Mouse (Mus musculus) intestine, embryonic 15.5 days (tissue): ENCODE results near the gene Aar2. TPM values are rescaled to one million over a fixed set of nuclear protein-coding genes. Genes with fewer than 3 reads are reported as not detected.
"Not testable (repeated sequence)": the region's sequence is repeated elsewhere in the genome, so short reads cannot be mapped to it uniquely, and the experiment has no call there.

ENCODE experiments used
- ATAC-seq: fragments of 200-750 bp; cut with Nextera tagmentation; 2 replicates; pipeline ENCODE4 v1.8.0; 2017; ENCODE audit warnings: moderate TSS enrichment, moderate library complexity
- H3K27ac ChIP-seq: fragments of 300-500 bp; sonication (generic); 2 replicates; pipeline ENCODE4 v1.5.1; 2015; ENCODE audit warnings: mild to moderate bottlenecking, inconsistent platforms
- H3K27me3 ChIP-seq: fragments of 300-500 bp; sonication (generic); replicated peaks from 2 replicates; pipeline ENCODE4 v1.6.1; 2015; ENCODE audit warnings: inconsistent platforms
- H3K36me3 ChIP-seq: fragments of 300-500 bp; sonication (generic); 2 replicates; pipeline ENCODE4 v1.6.1; 2015; ENCODE audit warnings: inconsistent platforms
- H3K4me1 ChIP-seq: fragments of 300-500 bp; sonication (generic); replicated peaks from 2 replicates; pipeline ENCODE4 v1.6.1; 2015; ENCODE audit warnings: inconsistent platforms
- H3K4me2 ChIP-seq: fragments of 300-500 bp; sonication (generic); replicated peaks from 2 replicates; pipeline ENCODE4 v1.6.1; 2015; ENCODE audit warnings: mild to moderate bottlenecking, inconsistent platforms
- H3K4me3 ChIP-seq: fragments of 300-500 bp; sonication (generic); replicated peaks from 2 replicates; pipeline ENCODE4 v1.5.1; 2015; ENCODE audit warnings: inconsistent platforms
- H3K9ac ChIP-seq: fragments of 300-500 bp; sonication (generic); 2 replicates; pipeline ENCODE4 v1.6.1; 2015; ENCODE audit warnings: inconsistent platforms
- H3K9me3 ChIP-seq: fragments of 300-500 bp; sonication (generic); 2 replicates; pipeline ENCODE4 v1.6.1; 2016; ENCODE audit warnings: inconsistent platforms
- WGBS: fragments of 180-500 bp; shearing (Covaris S2); methylation state at CpG from one replicate; pipeline ENCODE4 v1.1.7; 2015; 5-methylcytosine and 5-hydroxymethylcytosine counted together
- polyA plus RNA-seq: library from polyadenylated mRNA; unstranded; fragments of >200 nt; fragmentation: Nextera tagmentation; extraction: Ambion mirVana; gene quantifications from 2 replicates; pipeline ENCODE4 v1.2.1, GENCODE M21; 2015

Gene Aar2
- 31.3 and 31.6 TPM in 2 replicates for polyA plus RNA-seq

- Histone ChIP-seq H3K27ac (peak within 1 kb of the TSS; percentile 71), H3K9ac (peak within 1 kb of the TSS; percentile 88), H3K36me3 (peaks cover 12% of the 10 kb centered on the region), H3K4me3 (peak within 1 kb of the TSS; percentile 68), H3K9me3 (no peaks in the 10 kb centered on the region), H3K4me2 (peak within 1 kb of the TSS; percentile 66), H3K27me3 (no peaks in the 10 kb centered on the region), H3K4me1 (peaks cover 5% of the 10 kb centered on the region; the same call in 1 of the 2 replicates)
- peak; percentile 70 for ATAC-seq
- 5% methylated on average over 39 of the region's 39 CpGs for WGBS
Observed at GRCm38 (mm10) chr2:156547123-156547891, at the start of gene Aar2. TSS of gene Aar2 (plus strand) at chr2:156547584.

- no peak for ATAC-seq
- Histone ChIP-seq H3K27ac (no peak overlapping the region), H3K4me1 (no peaks in the 10 kb centered on the region), H3K27me3 (no peaks in the 10 kb centered on the region), H3K9me3 (no peaks in the 10 kb centered on the region), H3K36me3 (peaks cover 13% of the 10 kb centered on the region; the same call in 1 of the 2 replicates), H3K4me2 (no peak overlapping the region), H3K9ac (no peak overlapping the region), H3K4me3 (no peak overlapping the region)
- 52% methylated on average over 5 of the region's 5 CpGs for WGBS
Observed at GRCm38 (mm10) chr2:156497915-156498314, 49.5 kb upstream of the Aar2 start.

- Histone ChIP-seq H3K9me3 (no peaks in the 10 kb centered on the region), H3K4me2 (no peak overlapping the region), H3K4me1 (no peaks in the 10 kb centered on the region), H3K4me3 (no peak overlapping the region), H3K36me3 (peaks cover 5% of the 10 kb centered on the region; the same call in 1 of the 2 replicates), H3K27ac (no peak overlapping the region), H3K27me3 (no peaks in the 10 kb centered on the region), H3K9ac (no peak overlapping the region)
- 89% methylated on average over 1 of the region's 1 CpGs for WGBS
- ATAC-seq: no peak
Observed at GRCm38 (mm10) chr2:156501025-156501424, 46.4 kb upstream of the Aar2 start.

GRCm38 (mm10) chr2:156505533-156505932 is 41.9 kb upstream of the Aar2 start:
- 85% methylated on average over 13 of the region's 13 CpGs for WGBS
- no peaks in the 10 kb centered on the region for H3K4me1 ChIP-seq
- H3K9ac ChIP-seq: no peak overlapping the region
- ATAC-seq: no peak
- H3K4me3 ChIP-seq: no peak overlapping the region
- H3K9me3 ChIP-seq: no peaks in the 10 kb centered on the region
- no peaks in the 10 kb centered on the region for H3K27me3 ChIP-seq
- H3K27ac ChIP-seq: no peak overlapping the region
- H3K4me2 ChIP-seq: no peak overlapping the region
- H3K36me3 ChIP-seq: peaks cover 17% of the 10 kb centered on the region; the same call in 1 of the 2 replicates

- H3K9ac ChIP-seq: no peak overlapping the region
- no peak overlapping the region for H3K4me2 ChIP-seq
- no peak overlapping the region for H3K27ac ChIP-seq
- no peak for ATAC-seq
- H3K4me1 ChIP-seq: no peaks in the 10 kb centered on the region
- H3K4me3 ChIP-seq: no peak overlapping the region
- H3K27me3 ChIP-seq: no peaks in the 10 kb centered on the region
- no peaks in the 10 kb centered on the region for H3K9me3 ChIP-seq
- 77% methylated on average over 7 of the region's 7 CpGs for WGBS
- peaks cover 7% of the 10 kb centered on the region; the same call in 1 of the 2 replicates for H3K36me3 ChIP-seq
Observed at GRCm38 (mm10) chr2:156512028-156512427, 35.4 kb upstream of the Aar2 start.

- no peaks in the 10 kb centered on the region for H3K4me1 ChIP-seq
- no peak overlapping the region for H3K9ac ChIP-seq
- no peak overlapping the region for H3K4me2 ChIP-seq
- no peak for ATAC-seq
- no peaks in the 10 kb centered on the region for H3K27me3 ChIP-seq
- no peaks in the 10 kb centered on the region for H3K9me3 ChIP-seq
- no peak overlapping the region for H3K27ac ChIP-seq
- no peak overlapping the region for H3K4me3 ChIP-seq
- 61% methylated on average over 6 of the region's 6 CpGs for WGBS
- H3K36me3 ChIP-seq: peaks cover 2% of the 10 kb centered on the region; the same call in 1 of the 2 replicates
Observed at GRCm38 (mm10) chr2:156512561-156512960, 34.8 kb upstream of the Aar2 start.

- Histone ChIP-seq H3K4me1 (no peaks in the 10 kb centered on the region), H3K27ac (no peak overlapping the region), H3K9me3 (no peaks in the 10 kb centered on the region), H3K9ac (no peak overlapping the region), H3K4me3 (no peak overlapping the region), H3K4me2 (no peak overlapping the region), H3K27me3 (no peaks in the 10 kb centered on the region), H3K36me3 (no peaks in the 10 kb centered on the region)
- ATAC-seq: no peak
- 85% methylated on average over 9 of the region's 9 CpGs for WGBS
Observed at GRCm38 (mm10) chr2:156515102-156515501, 32.3 kb upstream of the Aar2 start.

GRCm38 (mm10) chr2:156515565-156516185 is 31.7 kb upstream of the Aar2 start:
- Histone ChIP-seq H3K4me3 (no peak overlapping the region), H3K9ac (no peak overlapping the region), H3K27ac (no peak overlapping the region), H3K4me1 (no peaks in the 10 kb centered on the region), H3K36me3 (no peaks in the 10 kb centered on the region), H3K9me3 (no peaks in the 10 kb centered on the region), H3K4me2 (no peak overlapping the region), H3K27me3 (no peaks in the 10 kb centered on the region)
- ATAC-seq: no peak
- WGBS: 31% methylated on average over 7 of the region's 7 CpGs

- H3K36me3 ChIP-seq, H3K9ac ChIP-seq, H3K27me3 ChIP-seq, H3K4me2 ChIP-seq, H3K4me1 ChIP-seq, H3K9me3 ChIP-seq, H3K4me3 ChIP-seq, H3K27ac ChIP-seq: not testable (repeated sequence)
- ATAC-seq: peak; percentile 78
- WGBS: 66% methylated on average over 2 of the region's 2 CpGs
Observed at GRCm38 (mm10) chr2:156516678-156517077, 30.7 kb upstream of the Aar2 start.

- no peak for ATAC-seq
- no peaks in the 10 kb centered on the region for H3K9me3 ChIP-seq
- H3K4me2 ChIP-seq: no peak overlapping the region
- H3K4me3 ChIP-seq: no peak overlapping the region
- 83% methylated on average over 6 of the region's 6 CpGs for WGBS
- no peaks in the 10 kb centered on the region for H3K4me1 ChIP-seq
- H3K36me3 ChIP-seq: no peaks in the 10 kb centered on the region; the same call in 1 of the 2 replicates
- no peak overlapping the region for H3K27ac ChIP-seq
- no peak overlapping the region for H3K9ac ChIP-seq
- no peaks in the 10 kb centered on the region for H3K27me3 ChIP-seq
Observed at GRCm38 (mm10) chr2:156518306-156518705, 29.1 kb upstream of the Aar2 start.

GRCm38 (mm10) chr2:156519584-156519983 is 27.8 kb upstream of the Aar2 start:
- H3K27me3 ChIP-seq: no peaks in the 10 kb centered on the region
- no peak overlapping the region for H3K4me3 ChIP-seq
- 89% methylated on average over 5 of the region's 5 CpGs for WGBS
- H3K36me3 ChIP-seq: no peaks in the 10 kb centered on the region; the same call in 1 of the 2 replicates
- no peak overlapping the region for H3K9ac ChIP-seq
- no peaks in the 10 kb centered on the region for H3K9me3 ChIP-seq
- no peak for ATAC-seq
- H3K27ac ChIP-seq: no peak overlapping the region
- no peak overlapping the region for H3K4me2 ChIP-seq
- no peaks in the 10 kb centered on the region for H3K4me1 ChIP-seq

- Histone ChIP-seq H3K4me1 (no peaks in the 10 kb centered on the region), H3K9me3 (no peaks in the 10 kb centered on the region), H3K9ac (no peak overlapping the region), H3K4me2 (no peak overlapping the region), H3K4me3 (no peak overlapping the region), H3K27ac (no peak overlapping the region), H3K36me3 (no peaks in the 10 kb centered on the region; the same call in 1 of the 2 replicates), H3K27me3 (no peaks in the 10 kb centered on the region)
- ATAC-seq: no peak
- 89% methylated on average over 11 of the region's 11 CpGs for WGBS
Observed at GRCm38 (mm10) chr2:156522994-156523393, 24.4 kb upstream of the Aar2 start.
